Mouse (Mus musculus) testis, adult 2 months (tissue): ENCODE measurements around the gene Etl4. TPM values are rescaled to one million over a fixed set of nuclear protein-coding genes. Genes with fewer than 3 reads are reported as not detected.
"Not testable (repeated sequence)": the region's sequence is repeated elsewhere in the genome, so short reads cannot be mapped to it uniquely, and the experiment has no call there.

Source experiments
- H3K27ac ChIP-seq: fragments of 200-500 bp; 2 replicates; pipeline ENCODE4 v1.5.1; 2012; ENCODE audit warnings: low read depth, low read length; ENCODE audit not compliant: control insufficient read depth, insufficient read depth
- H3K27me3 ChIP-seq: fragments of 200-500 bp; 2 replicates; pipeline ENCODE4 v1.6.1; 2012; ENCODE audit warnings: mild to moderate bottlenecking, low read length, moderate library complexity; ENCODE audit not compliant: control insufficient read depth, insufficient read depth
- H3K36me3 ChIP-seq: fragments of 200-500 bp; 2 replicates; pipeline ENCODE4 v1.6.1; 2012; ENCODE audit warnings: mild to moderate bottlenecking, low read length; ENCODE audit not compliant: control insufficient read depth, insufficient read depth
- H3K4me1 ChIP-seq: fragments of 200-500 bp; 2 replicates; pipeline ENCODE4 v1.6.1; 2012; ENCODE audit warnings: low read length; ENCODE audit not compliant: control insufficient read depth, insufficient read depth
- H3K4me3 ChIP-seq: fragments of 200-500 bp; 2 replicates; pipeline ENCODE4 v1.5.1; 2012; ENCODE audit warnings: low read depth, mild to moderate bottlenecking, low read length, moderate library complexity, mixed read lengths; ENCODE audit not compliant: control insufficient read depth
- CTCF ChIP-seq: fragments of 200-500 bp; IDR thresholded peaks from 2 replicates; pipeline ENCODE4 v1.5.1; 2012; ENCODE audit warnings: low read depth, mild to moderate bottlenecking, inconsistent platforms, low read length, moderate library complexity; ENCODE audit not compliant: control insufficient read depth, insufficient read depth, insufficient replicate concordance
- POLR2A ChIP-seq: fragments of 200-500 bp; IDR thresholded peaks from 2 replicates; pipeline ENCODE4 v1.6.1; 2012; ENCODE audit warnings: low read depth, mild to moderate bottlenecking, inconsistent platforms, low read length, moderate library complexity; ENCODE audit not compliant: control insufficient read depth
- polyA plus RNA-seq: library from polyadenylated mRNA; depleted of rRNA; stranded (reverse); fragments of >200 nt; gene quantifications from 2 replicates; pipeline ENCODE4 v1.2.3, GENCODE M21; 2012

Gene Etl4
- polyA plus RNA-seq, 1 experiment = 16.3 TPM

GRCm38 (mm10) chr2:20667876-20668275 is 758.3 kb downstream of the Etl4 start:
- no peaks in the 10 kb centered on the region for H3K36me3 ChIP-seq
- no peak for TF ChIP-seq CTCF
- no peak for TF ChIP-seq POLR2A
- no peaks in the 10 kb centered on the region for H3K4me1 ChIP-seq
- no peak overlapping the region for H3K27ac ChIP-seq
- peak overlapping the region; percentile 40 for H3K4me3 ChIP-seq
- no peaks in the 10 kb centered on the region for H3K27me3 ChIP-seq

GRCm38 (mm10) chr2:20668276-20669030 is 758.9 kb downstream of the Etl4 start:
- H3K27me3 ChIP-seq, H3K4me1 ChIP-seq, H3K36me3 ChIP-seq, H3K27ac ChIP-seq: not testable (repeated sequence)
- peak overlapping the region; percentile 53 for H3K4me3 ChIP-seq

- Histone ChIP-seq H3K4me3 (peak overlapping the region; percentile 49; the same call in 1 of the 2 replicates), H3K27ac (no peak overlapping the region), H3K27me3 (no peaks in the 10 kb centered on the region), H3K4me1 (no peaks in the 10 kb centered on the region), H3K36me3 (no peaks in the 10 kb centered on the region)
- no peak for TF ChIP-seq CTCF
- TF ChIP-seq POLR2A = no peak
These were observed 759.8 kb downstream of the Etl4 start for GRCm38 (mm10) chr2:20669367-20669766.

- Histone ChIP-seq H3K4me3 (no peak overlapping the region), H3K4me1 (no peaks in the 10 kb centered on the region), H3K27me3 (no peaks in the 10 kb centered on the region), H3K36me3 (no peaks in the 10 kb centered on the region), H3K27ac (no peak overlapping the region)
- TF ChIP-seq CTCF (no peak), POLR2A (no peak)
These were observed 762.1 kb downstream of the Etl4 start for GRCm38 (mm10) chr2:20671546-20672255.

GRCm38 (mm10) chr2:20672281-20672680 is 762.7 kb downstream of the Etl4 start:
- Histone ChIP-seq H3K36me3 (no peaks in the 10 kb centered on the region), H3K4me3 (no peak overlapping the region), H3K27ac (no peak overlapping the region), H3K27me3 (no peaks in the 10 kb centered on the region), H3K4me1 (no peaks in the 10 kb centered on the region)
- TF ChIP-seq POLR2A = no peak
- no peak for TF ChIP-seq CTCF

GRCm38 (mm10) chr2:20672803-20673603 is 763.4 kb downstream of the Etl4 start:
- Histone ChIP-seq H3K36me3 (no peaks in the 10 kb centered on the region), H3K4me1 (no peaks in the 10 kb centered on the region), H3K27ac (no peak overlapping the region), H3K4me3 (no peak overlapping the region), H3K27me3 (no peaks in the 10 kb centered on the region)
- TF ChIP-seq CTCF (peak; percentile 11; the same call in 1 of the 2 replicates), POLR2A (no peak)

- no peaks in the 10 kb centered on the region for H3K36me3 ChIP-seq
- H3K4me3 ChIP-seq = no peak overlapping the region
- no peak for TF ChIP-seq POLR2A
- TF ChIP-seq CTCF = peak; percentile 40; the same call in 1 of the 2 replicates
- no peak overlapping the region for H3K27ac ChIP-seq
- H3K4me1 ChIP-seq = no peaks in the 10 kb centered on the region
- H3K27me3 ChIP-seq = no peaks in the 10 kb centered on the region
These were observed 766.8 kb downstream of the Etl4 start for GRCm38 (mm10) chr2:20676379-20676778.
